Mouse (Mus musculus) neural tube, embryonic 12.5 days (tissue): ENCODE data around the gene Stk38l. TPM values are rescaled to one million over a fixed set of nuclear protein-coding genes. Genes with fewer than 3 reads are reported as not detected.
"Not testable (repeated sequence)": the region's sequence is repeated elsewhere in the genome, so short reads cannot be mapped to it uniquely, and the experiment has no call there.

Source experiments
- ATAC-seq: fragments of 200-750 bp; cut with Nextera tagmentation; 2 replicates; pipeline ENCODE4 v1.8.0; 2017; ENCODE audit warnings: low read depth, mild to moderate bottlenecking, moderate TSS enrichment, moderate library complexity; ENCODE audit not compliant: low FRiP score
- H3K27ac ChIP-seq: fragments of 300-500 bp; sonication (generic); 2 replicates; pipeline ENCODE4 v1.5.1; 2016
- H3K27me3 ChIP-seq: fragments of 300-500 bp; sonication (generic); replicated peaks from 2 replicates; pipeline ENCODE4 v1.6.1; 2016; ENCODE audit warnings: mild to moderate bottlenecking
- H3K36me3 ChIP-seq: fragments of 300-500 bp; sonication (generic); 2 replicates; pipeline ENCODE4 v1.6.1; 2016; ENCODE audit warnings: mild to moderate bottlenecking
- H3K4me1 ChIP-seq: fragments of 300-500 bp; sonication (generic); 2 replicates; pipeline ENCODE4 v1.6.1; 2016
- H3K4me2 ChIP-seq: fragments of 300-500 bp; sonication (generic); replicated peaks from 2 replicates; pipeline ENCODE4 v1.6.1; 2016; ENCODE audit warnings: mild to moderate bottlenecking
- H3K4me3 ChIP-seq: fragments of 300-500 bp; sonication (generic); 2 replicates; pipeline ENCODE4 v1.5.1; 2016
- H3K9ac ChIP-seq: fragments of 300-500 bp; sonication (generic); 2 replicates; pipeline ENCODE4 v1.6.1; 2016; ENCODE audit warnings: mild to moderate bottlenecking
- H3K9me3 ChIP-seq: fragments of 300-500 bp; sonication (generic); 2 replicates; pipeline ENCODE4 v1.6.1; 2016; ENCODE audit warnings: mild to moderate bottlenecking
- WGBS: fragments of 180-500 bp; shearing (Covaris S2); methylation state at CpG from one replicate; pipeline ENCODE4 v1.1.7; 2016; 5-methylcytosine and 5-hydroxymethylcytosine counted together
- polyA plus RNA-seq: library from polyadenylated mRNA; unstranded; fragments of >200 nt; fragmentation: Nextera tagmentation; extraction: Ambion mirVana; gene quantifications from 2 replicates; pipeline ENCODE4 v1.2.1, GENCODE M21; 2016

Stk38l gene
- polyA plus RNA-seq, 1 experiment from 2014 or later: 17.8 TPM

GRCm38 (mm10) chr6:146760022-146760421 lies 35.2 kb downstream of the Stk38l start:
- ATAC-seq: no peak

GRCm38 (mm10) chr6:146760736-146761135 lies 35.9 kb downstream of the Stk38l start:
- Histone ChIP-seq H3K27me3 (no peaks in the 10 kb centered on the region), H3K9ac (no peak overlapping the region), H3K9me3 (no peaks in the 10 kb centered on the region), H3K4me1 (no peaks in the 10 kb centered on the region; the same call in 1 of the 2 replicates), H3K36me3 (0 out of 2 replicates have a peak, but pooled peaks cover 4% of the 10 kb centered on the region), H3K27ac (no peak overlapping the region), H3K4me2 (no peak overlapping the region), H3K4me3 (no peak overlapping the region)
- WGBS: 71% methylated on average over 4 of the region's 4 CpGs
- no peak for ATAC-seq

More at GRCm38 (mm10) chr6:146760022-146760421, 35.2 kb downstream of the Stk38l start:
- WGBS: 100% methylated on average over 2 of the region's 2 CpGs
- H3K27ac ChIP-seq: no peak overlapping the region
- H3K4me3 ChIP-seq: no peak overlapping the region
- H3K36me3 ChIP-seq: 0 out of 2 replicates have a peak, but pooled peaks cover 4% of the 10 kb centered on the region
- H3K4me1 ChIP-seq: no peaks in the 10 kb centered on the region; the same call in 1 of the 2 replicates
- H3K9me3 ChIP-seq: no peaks in the 10 kb centered on the region
- no peak overlapping the region for H3K4me2 ChIP-seq
- H3K27me3 ChIP-seq: no peaks in the 10 kb centered on the region
- no peak overlapping the region for H3K9ac ChIP-seq

- Histone ChIP-seq H3K9ac (no peak overlapping the region), H3K4me3 (no peak overlapping the region), H3K4me1 (no peaks in the 10 kb centered on the region), H3K9me3 (no peaks in the 10 kb centered on the region), H3K27me3 (no peaks in the 10 kb centered on the region), H3K27ac (no peak overlapping the region), H3K36me3 (0 out of 2 replicates have a peak, but pooled peaks cover 4% of the 10 kb centered on the region), H3K4me2 (no peak overlapping the region)
- 61% methylated on average over 5 of the region's 5 CpGs for WGBS
- no peak for ATAC-seq
Measured at GRCm38 (mm10) chr6:146762264-146762898, 37.6 kb downstream of the Stk38l start.

- 63% methylated on average over 2 of the region's 2 CpGs for WGBS
- no peak for ATAC-seq
- no peak overlapping the region for H3K27ac ChIP-seq
Measured at GRCm38 (mm10) chr6:146764593-146764992, 39.8 kb downstream of the Stk38l start.

GRCm38 (mm10) chr6:146765270-146765669 lies 40.5 kb downstream of the Stk38l start:
- no peak overlapping the region for H3K4me3 ChIP-seq
- H3K36me3 ChIP-seq: peaks cover 25% of the 10 kb centered on the region
- H3K4me2 ChIP-seq: no peak overlapping the region
- H3K4me1 ChIP-seq: no peaks in the 10 kb centered on the region
- no peaks in the 10 kb centered on the region for H3K27me3 ChIP-seq
- WGBS: 85% methylated on average over 4 of the region's 4 CpGs
- no peaks in the 10 kb centered on the region for H3K9me3 ChIP-seq
- no peak for ATAC-seq
- H3K9ac ChIP-seq: no peak overlapping the region
- H3K27ac ChIP-seq: no peak overlapping the region

More at GRCm38 (mm10) chr6:146764593-146764992, 39.8 kb downstream of the Stk38l start:
- no peak overlapping the region for H3K9ac ChIP-seq
- H3K36me3 ChIP-seq: peaks cover 20% of the 10 kb centered on the region
- no peaks in the 10 kb centered on the region for H3K9me3 ChIP-seq
- H3K27me3 ChIP-seq: no peaks in the 10 kb centered on the region
- no peaks in the 10 kb centered on the region for H3K4me1 ChIP-seq
- no peak overlapping the region for H3K4me2 ChIP-seq
- H3K4me3 ChIP-seq: no peak overlapping the region

- Histone ChIP-seq H3K36me3 (peaks cover 37% of the 10 kb centered on the region), H3K9ac (no peak overlapping the region), H3K9me3 (no peaks in the 10 kb centered on the region), H3K27ac (no peak overlapping the region), H3K4me2 (no peak overlapping the region), H3K4me1 (no peaks in the 10 kb centered on the region), H3K4me3 (no peak overlapping the region), H3K27me3 (no peaks in the 10 kb centered on the region)
- no peak for ATAC-seq
- WGBS: 94% methylated on average over 10 of the region's 10 CpGs
Measured at GRCm38 (mm10) chr6:146768813-146769404, 44.1 kb downstream of the Stk38l start.

GRCm38 (mm10) chr6:146770005-146770745 lies 45.4 kb downstream of the Stk38l start:
- no peak for ATAC-seq
- no peak overlapping the region for H3K4me2 ChIP-seq
- no peaks in the 10 kb centered on the region for H3K4me1 ChIP-seq
- H3K27me3 ChIP-seq: no peaks in the 10 kb centered on the region
- H3K36me3 ChIP-seq: peaks cover 41% of the 10 kb centered on the region
- WGBS: 84% methylated on average over 6 of the region's 6 CpGs
- H3K4me3 ChIP-seq: no peak overlapping the region
- H3K9me3 ChIP-seq: no peaks in the 10 kb centered on the region
- H3K9ac ChIP-seq: no peak overlapping the region
- no peak overlapping the region for H3K27ac ChIP-seq

GRCm38 (mm10) chr6:146770808-146771207 lies 46.0 kb downstream of the Stk38l start:
- Histone ChIP-seq H3K4me3 (no peak overlapping the region), H3K4me2 (no peak overlapping the region), H3K9me3 (no peaks in the 10 kb centered on the region), H3K27ac (no peak overlapping the region), H3K9ac (no peak overlapping the region), H3K4me1 (no peaks in the 10 kb centered on the region), H3K36me3 (peaks cover 41% of the 10 kb centered on the region), H3K27me3 (no peaks in the 10 kb centered on the region)
- no peak for ATAC-seq
- 89% methylated on average over 5 of the region's 5 CpGs for WGBS

- not testable (repeated sequence) for ATAC-seq, H3K4me2 ChIP-seq, H3K9me3 ChIP-seq, H3K4me3 ChIP-seq, H3K4me1 ChIP-seq, H3K27me3 ChIP-seq, H3K9ac ChIP-seq, H3K27ac ChIP-seq
- 77% methylated on average over 8 of the region's 8 CpGs for WGBS
- H3K36me3 ChIP-seq: peaks cover 17% of the 10 kb centered on the region
Measured at GRCm38 (mm10) chr6:146775864-146776263, 51.1 kb downstream of the Stk38l start.

GRCm38 (mm10) chr6:146776610-146777389 lies 52.0 kb downstream of the Stk38l start:
- no peak for ATAC-seq
- no peak overlapping the region for H3K4me2 ChIP-seq
- H3K27me3 ChIP-seq: no peaks in the 10 kb centered on the region
- no peaks in the 10 kb centered on the region for H3K4me1 ChIP-seq
- WGBS: 10% methylated on average over 2 of the region's 2 CpGs
- H3K4me3 ChIP-seq: no peak overlapping the region
- no peak overlapping the region for H3K9ac ChIP-seq
- H3K27ac ChIP-seq: no peak overlapping the region
- peaks cover 13% of the 10 kb centered on the region for H3K36me3 ChIP-seq
- no peaks in the 10 kb centered on the region for H3K9me3 ChIP-seq

GRCm38 (mm10) chr6:146778055-146778454 lies 53.3 kb downstream of the Stk38l start:
- Histone ChIP-seq H3K9me3 (no peaks in the 10 kb centered on the region), H3K27ac (no peak overlapping the region), H3K9ac (no peak overlapping the region), H3K27me3 (no peaks in the 10 kb centered on the region), H3K4me1 (no peaks in the 10 kb centered on the region), H3K4me3 (no peak overlapping the region), H3K4me2 (no peak overlapping the region), H3K36me3 (peaks cover 11% of the 10 kb centered on the region)
- WGBS: 93% methylated on average over 3 of the region's 3 CpGs
- no peak for ATAC-seq

GRCm38 (mm10) chr6:146781566-146781965 lies 56.8 kb downstream of the Stk38l start:
- no peaks in the 10 kb centered on the region for H3K9me3 ChIP-seq
- H3K9ac ChIP-seq: no peak overlapping the region
- no peaks in the 10 kb centered on the region for H3K36me3 ChIP-seq
- no peak overlapping the region for H3K4me3 ChIP-seq
- no peak overlapping the region for H3K4me2 ChIP-seq
- no peak overlapping the region for H3K27ac ChIP-seq
- 79% methylated on average over 3 of the region's 3 CpGs for WGBS
- H3K4me1 ChIP-seq: no peaks in the 10 kb centered on the region
- H3K27me3 ChIP-seq: no peaks in the 10 kb centered on the region
- ATAC-seq: no peak
